Mouse (Mus musculus) midbrain, postnatal 0 days (tissue): ENCODE results near the gene Zfp534. TPM values are rescaled to one million over a fixed set of nuclear protein-coding genes. Genes with fewer than 3 reads are reported as not detected.
"Not testable (repeated sequence)": the region's sequence is repeated elsewhere in the genome, so short reads cannot be mapped to it uniquely, and the experiment has no call there.

Source experiments
- ATAC-seq: fragments of 200-750 bp; cut with Nextera tagmentation; 2 replicates; pipeline ENCODE4 v1.8.0; 2017; ENCODE audit warnings: moderate number of reproducible peaks, mild to moderate bottlenecking, moderate TSS enrichment, moderate library complexity; ENCODE audit not compliant: low FRiP score
- DNase-seq: peaks from one replicate; pipeline ENCODE4 v3.0.0-alpha.2; 2015; ENCODE audit warnings: low spot score
- H3K27ac ChIP-seq: fragments of 300-500 bp; sonication (generic); 2 replicates; pipeline ENCODE4 v1.5.1; 2014; ENCODE audit warnings: low read depth, mild to moderate bottlenecking, low read length, mixed read lengths
- H3K27me3 ChIP-seq: fragments of 300-500 bp; sonication (generic); 2 replicates; pipeline ENCODE4 v1.6.1; 2014; ENCODE audit warnings: low read length, control low read depth, mixed read lengths; ENCODE audit not compliant: insufficient read depth
- H3K36me3 ChIP-seq: fragments of 300-500 bp; sonication (generic); 2 replicates; pipeline ENCODE4 v1.6.1; 2014; ENCODE audit warnings: low read length, control low read depth, mixed read lengths; ENCODE audit not compliant: insufficient read depth
- H3K4me1 ChIP-seq: fragments of 300-500 bp; sonication (generic); 2 replicates; pipeline ENCODE4 v1.6.1; 2014; ENCODE audit warnings: mild to moderate bottlenecking, control low read depth, antibody characterized with exemption, low read length, mixed read lengths; ENCODE audit not compliant: insufficient read depth
- H3K4me2 ChIP-seq: fragments of 300-500 bp; sonication (generic); 2 replicates; pipeline ENCODE4 v1.6.1; 2014; ENCODE audit warnings: low read depth, mild to moderate bottlenecking, low read length, mixed read lengths; ENCODE audit not compliant: poor library complexity, severe bottlenecking
- H3K4me3 ChIP-seq: fragments of 300-500 bp; sonication (generic); 2 replicates; pipeline ENCODE4 v1.5.1; 2014; ENCODE audit warnings: low read depth, mild to moderate bottlenecking, low read length, moderate library complexity
- H3K9ac ChIP-seq: fragments of 300-500 bp; sonication (generic); replicated peaks from 2 replicates; pipeline ENCODE4 v1.6.1; 2014; ENCODE audit warnings: mild to moderate bottlenecking, low read length, moderate library complexity, mixed read lengths; ENCODE audit not compliant: poor library complexity, severe bottlenecking
- H3K9me3 ChIP-seq: fragments of 300-500 bp; sonication (generic); 2 replicates; pipeline ENCODE4 v1.6.1; 2016; ENCODE audit warnings: low read length, control low read depth
- WGBS: fragments of 180-500 bp; shearing (Covaris S2); extraction: QIAGEN DNeasy Blood & Tissue Kit; methylation state at CpG from one replicate; pipeline ENCODE4 v1.1.7; 2014; 5-methylcytosine and 5-hydroxymethylcytosine counted together
- polyA plus RNA-seq: library from polyadenylated mRNA; unstranded; fragments of >200 nt; fragmentation: Nextera tagmentation; extraction: Ambion mirVana; gene quantifications from 2 replicates; pipeline ENCODE4 v1.2.1, GENCODE M21; 2015
- total RNA-seq: library from RNA; depleted of rRNA; stranded (reverse); fragments of >200 nt; gene quantifications from 2 replicates; pipeline ENCODE4 v1.2.3, GENCODE M21; 2014; rRNA removed

Zfp534 gene
- total RNA-seq (not detected in 2 replicates), polyA plus RNA-seq (not detected in 2 replicates)

- not testable (repeated sequence) for ATAC-seq, H3K27ac ChIP-seq, H3K9me3 ChIP-seq, H3K9ac ChIP-seq, H3K27me3 ChIP-seq, H3K4me2 ChIP-seq, DNase-seq, H3K4me3 ChIP-seq, H3K36me3 ChIP-seq, H3K4me1 ChIP-seq
- 77% methylated on average over 1 of the region's 3 CpGs for WGBS
Observed at GRCm38 (mm10) chr4:147702453-147702852, at the start of gene Zfp534. Zfp534 (minus strand) TSS chr4:147702553.

- H3K9me3 ChIP-seq, H3K4me3 ChIP-seq, H3K36me3 ChIP-seq, H3K27ac ChIP-seq, ATAC-seq, H3K4me2 ChIP-seq, H3K4me1 ChIP-seq, H3K27me3 ChIP-seq, H3K9ac ChIP-seq, DNase-seq: not testable (repeated sequence)
- WGBS: 95% methylated on average over 14 of the region's 15 CpGs
Observed at GRCm38 (mm10) chr4:147746255-147746654, 43.9 kb upstream of the Zfp534 start.

GRCm38 (mm10) chr4:147738636-147739369, 36.5 kb upstream of the Zfp534 start:
- peak overlapping the region; percentile 25 for H3K4me3 ChIP-seq
- H3K9me3 ChIP-seq, H3K27me3 ChIP-seq, ATAC-seq, H3K27ac ChIP-seq, H3K36me3 ChIP-seq, H3K9ac ChIP-seq, H3K4me1 ChIP-seq: not testable (repeated sequence)
- peak overlapping the region; percentile 27; the same call in 1 of the 2 replicates for H3K4me2 ChIP-seq
- WGBS: 32% methylated on average over 51 of the region's 63 CpGs
- peak; percentile 2 for DNase-seq

- H3K9ac ChIP-seq, ATAC-seq, H3K4me2 ChIP-seq, DNase-seq, H3K27ac ChIP-seq, H3K4me3 ChIP-seq, H3K9me3 ChIP-seq, H3K36me3 ChIP-seq, H3K4me1 ChIP-seq, H3K27me3 ChIP-seq: not testable (repeated sequence)
- WGBS: 88% methylated on average over 4 of the region's 5 CpGs
Observed at GRCm38 (mm10) chr4:147655245-147655644, 47.1 kb downstream of the Zfp534 start.

- not testable (repeated sequence) for DNase-seq, H3K27me3 ChIP-seq, H3K4me2 ChIP-seq, H3K9me3 ChIP-seq, H3K27ac ChIP-seq, H3K36me3 ChIP-seq, H3K9ac ChIP-seq, ATAC-seq, H3K4me1 ChIP-seq, H3K4me3 ChIP-seq
- WGBS: no CpG with 5 or more reads among the region's 3 CpGs
Observed at GRCm38 (mm10) chr4:147647407-147647806, 54.9 kb downstream of the Zfp534 start.

GRCm38 (mm10) chr4:147642413-147642812, 59.9 kb downstream of the Zfp534 start, which contains the start of gene Zfp979:
Zfp979 (minus strand) TSS chr4:147642513.
- not testable (repeated sequence) for H3K36me3 ChIP-seq, H3K9me3 ChIP-seq, H3K4me3 ChIP-seq, ATAC-seq, H3K27ac ChIP-seq, H3K27me3 ChIP-seq, H3K4me1 ChIP-seq, DNase-seq, H3K9ac ChIP-seq, H3K4me2 ChIP-seq
- no CpG with 5 or more reads among the region's 6 CpGs for WGBS

- not testable (repeated sequence) for H3K4me1 ChIP-seq, ATAC-seq, H3K4me3 ChIP-seq, H3K27me3 ChIP-seq, DNase-seq, H3K4me2 ChIP-seq, H3K9me3 ChIP-seq, H3K9ac ChIP-seq, H3K27ac ChIP-seq, H3K36me3 ChIP-seq
- 56% methylated on average over 2 of the region's 3 CpGs for WGBS
Observed at GRCm38 (mm10) chr4:147641932-147642331, 60.4 kb downstream of the Zfp534 start.

GRCm38 (mm10) chr4:147633818-147634262, 68.5 kb downstream of the Zfp534 start:
- no CpG with 5 or more reads among the region's 2 CpGs for WGBS
- not testable (repeated sequence) for H3K9me3 ChIP-seq, H3K4me1 ChIP-seq, H3K9ac ChIP-seq, H3K27me3 ChIP-seq, H3K27ac ChIP-seq, H3K36me3 ChIP-seq, H3K4me3 ChIP-seq, H3K4me2 ChIP-seq, DNase-seq
- ATAC-seq: peak; percentile 54; the same call in 1 of the 2 replicates
